Mouse (Mus musculus) thymus, postnatal 10 days (tissue): ENCODE data around the gene Myocos.
"Not testable (repeated sequence)": the region's sequence is repeated elsewhere in the genome, so short reads cannot be mapped to it uniquely, and the experiment has no call there.

ENCODE experiments used
- DNase-seq, 2 experiments: peaks; one replicate each; pipeline ENCODE4 v3.0.0; 2021; ENCODE audit warnings: low spot score in 2 of 2

Myocos gene

GRCm38 (mm10) chr1:162658119-162658518 is at the start of gene Myocos:
Gene Myocos (minus strand): TSS chr1:162658219.
- DNase-seq, result no peak

- no peak for DNase-seq
Measured at GRCm38 (mm10) chr1:162700389-162701066, 42.5 kb upstream of the Myocos start.

GRCm38 (mm10) chr1:162697866-162698265 is 39.8 kb upstream of the Myocos start:
- no peak for DNase-seq

GRCm38 (mm10) chr1:162693721-162694120 is 35.7 kb upstream of the Myocos start:
- no peak for DNase-seq

GRCm38 (mm10) chr1:162665486-162666174 is 7.6 kb upstream of the Myocos start:
- no peak for DNase-seq

- peak; percentile 48 to 74 for DNase-seq
Measured at GRCm38 (mm10) chr1:162664826-162665475, 6.9 kb upstream of the Myocos start.

GRCm38 (mm10) chr1:162660276-162660860 is 2.3 kb upstream of the Myocos start:
- DNase-seq, result no peak

GRCm38 (mm10) chr1:162648416-162648815 is 9.6 kb downstream of the Myocos start:
- no peak for DNase-seq

GRCm38 (mm10) chr1:162646083-162646686 is 11.8 kb downstream of the Myocos start:
- peak in 1 of 2 experiments; percentile 36 for DNase-seq

- no peak for DNase-seq
Measured at GRCm38 (mm10) chr1:162643752-162644151, 14.3 kb downstream of the Myocos start.

- DNase-seq, result no peak
Measured at GRCm38 (mm10) chr1:162642591-162642990, 15.4 kb downstream of the Myocos start.

GRCm38 (mm10) chr1:162639861-162640260 is 18.2 kb downstream of the Myocos start:
- DNase-seq, result no peak

GRCm38 (mm10) chr1:162639051-162639750 is 18.8 kb downstream of the Myocos start, which contains the start of gene Myoc:
Gene Myoc (plus strand): TSS chr1:162639155.
- no peak for DNase-seq

GRCm38 (mm10) chr1:162638535-162638934 is 19.5 kb downstream of the Myocos start:
- no peak for DNase-seq

- DNase-seq, result no peak
Measured at GRCm38 (mm10) chr1:162636516-162636915, 21.5 kb downstream of the Myocos start.

- not testable (repeated sequence) for DNase-seq
Measured at GRCm38 (mm10) chr1:162635291-162635931, 22.6 kb downstream of the Myocos start.

GRCm38 (mm10) chr1:162628326-162628725 is 29.7 kb downstream of the Myocos start:
- not testable (repeated sequence) for DNase-seq

GRCm38 (mm10) chr1:162627821-162628220 is 30.2 kb downstream of the Myocos start:
- not testable (repeated sequence) for DNase-seq

GRCm38 (mm10) chr1:162625229-162625628 is 32.8 kb downstream of the Myocos start:
- DNase-seq, result peak in 1 of 2 experiments; percentile 29

- no peak for DNase-seq
Measured at GRCm38 (mm10) chr1:162623895-162624294, 34.1 kb downstream of the Myocos start.

- DNase-seq, result peak in 1 of 2 experiments; percentile 11
Measured at GRCm38 (mm10) chr1:162620487-162620886, 37.5 kb downstream of the Myocos start.
